Mouse (Mus musculus): ENCODE measurements around the gene Zfhx3.

The Zfhx3 gene

DNA sequence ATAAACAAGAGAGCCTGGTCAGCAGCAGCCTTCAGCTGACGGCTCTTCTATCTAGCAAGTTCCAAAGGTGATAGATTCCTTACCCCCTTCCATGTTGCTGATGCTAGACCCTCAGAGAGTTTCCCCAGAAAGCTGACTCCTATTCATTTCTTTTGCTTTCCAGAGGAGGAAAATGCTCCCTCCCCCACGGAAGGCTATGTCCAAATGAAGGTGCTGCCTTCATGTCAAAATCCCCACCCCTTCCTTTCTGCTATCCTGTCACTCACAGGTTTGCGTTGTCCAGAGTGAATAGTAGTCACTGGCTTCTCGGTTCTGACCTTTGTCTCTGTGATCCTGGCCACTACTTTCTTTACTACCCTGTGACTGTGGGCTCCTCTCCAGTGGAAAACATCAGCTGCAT lies 406.3 kb downstream of the Zfhx3 start:
- intact Hi-C loops (cut with DNase I), result no loop called here

DNA sequence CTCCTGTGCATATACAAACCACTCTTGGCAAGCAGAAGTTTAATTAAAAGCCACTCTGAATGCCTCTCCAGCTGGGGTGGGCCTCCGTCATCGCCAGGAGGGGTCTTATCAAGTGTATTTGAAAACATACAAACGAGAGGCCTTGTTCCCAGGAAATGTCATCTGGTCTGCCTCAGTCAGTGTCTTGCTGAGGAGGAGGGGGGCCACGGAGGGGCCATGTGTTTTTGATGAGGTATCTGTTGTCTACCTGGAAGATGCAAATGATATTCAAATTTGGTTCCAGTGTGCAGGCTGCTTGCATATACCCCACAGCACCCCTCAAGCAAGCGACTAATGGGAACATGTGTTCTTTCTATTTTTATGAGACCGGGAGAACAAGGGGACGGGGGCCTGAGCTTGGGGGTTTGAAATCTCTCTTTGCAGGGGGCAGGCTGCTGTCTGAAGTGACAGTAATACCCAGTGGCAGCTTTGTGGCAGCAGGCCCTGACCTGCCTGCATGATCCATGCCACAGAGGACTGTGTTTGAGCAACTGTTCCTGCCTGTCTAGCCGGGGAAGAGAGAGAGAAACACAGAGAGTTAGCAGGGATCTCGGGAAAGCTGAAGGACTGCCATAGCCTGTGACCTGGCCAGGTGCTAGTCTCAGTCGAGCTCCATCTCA lies 412.8 kb downstream of the Zfhx3 start:
- intact Hi-C loops (cut with DNase I), result no loop called here

DNA sequence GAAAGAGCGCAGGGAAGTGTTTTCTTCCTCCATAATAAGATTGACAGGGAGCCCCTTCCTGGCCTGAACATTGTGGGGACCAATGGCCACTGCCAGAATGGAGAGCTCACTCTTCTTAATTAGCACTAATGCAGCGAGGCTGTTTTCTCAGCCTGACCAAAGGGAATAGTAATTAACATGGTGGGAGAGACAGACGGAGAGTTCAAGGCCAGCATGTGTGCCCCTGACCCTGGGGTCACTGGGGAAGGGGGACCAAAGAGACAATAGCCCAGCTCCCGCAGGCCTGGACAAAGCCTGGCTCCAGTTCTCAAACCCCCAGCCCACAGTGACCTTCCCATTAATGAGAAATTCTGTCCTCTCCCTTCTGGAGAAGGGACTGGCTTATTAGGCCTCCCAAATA lies 419.0 kb downstream of the Zfhx3 start:
- intact Hi-C loops (cut with DNase I), result no loop called here

DNA sequence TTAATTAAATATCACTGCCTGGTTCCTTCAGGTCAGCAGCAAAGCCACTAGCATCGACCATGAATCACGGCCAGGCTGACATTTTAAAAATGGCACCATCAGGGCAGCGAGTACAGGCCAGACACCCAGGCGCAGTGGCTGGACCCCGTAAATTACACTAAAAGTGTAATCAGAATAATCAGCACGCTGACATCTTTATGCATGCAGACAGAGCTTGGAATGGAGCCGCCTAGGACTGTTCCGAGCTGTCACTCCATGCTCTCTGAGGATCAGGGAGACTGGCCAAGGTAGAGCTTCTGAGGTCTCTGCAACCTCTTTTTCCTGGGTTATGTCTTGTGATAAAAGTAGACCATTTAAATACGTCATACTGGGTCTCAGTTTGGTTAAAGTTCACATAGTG lies 420.0 kb downstream of the Zfhx3 start:
- intact Hi-C loops (cut with DNase I), result no loop called here

DNA sequence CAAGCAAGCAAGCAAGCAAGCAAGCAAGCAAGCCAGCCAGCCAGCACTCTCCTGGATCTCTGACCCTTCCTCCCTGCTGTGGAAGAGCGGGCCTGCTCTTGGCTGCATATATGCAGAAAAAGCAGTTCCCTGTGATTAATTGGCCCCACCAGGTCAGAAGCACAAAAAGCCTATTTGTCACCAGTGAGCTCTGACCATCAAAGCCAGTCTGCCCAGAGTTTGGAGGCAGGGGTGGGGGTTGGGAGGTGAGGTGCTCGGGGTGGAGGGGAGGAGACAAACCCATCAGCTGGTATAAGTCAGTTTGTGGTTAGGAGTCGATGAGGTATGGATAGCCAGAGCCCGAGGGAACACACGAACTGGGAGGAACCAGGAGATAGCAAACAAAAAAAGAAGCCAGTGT lies 421.0 kb downstream of the Zfhx3 start:
- intact Hi-C loops (cut with DNase I), result no loop called here

DNA sequence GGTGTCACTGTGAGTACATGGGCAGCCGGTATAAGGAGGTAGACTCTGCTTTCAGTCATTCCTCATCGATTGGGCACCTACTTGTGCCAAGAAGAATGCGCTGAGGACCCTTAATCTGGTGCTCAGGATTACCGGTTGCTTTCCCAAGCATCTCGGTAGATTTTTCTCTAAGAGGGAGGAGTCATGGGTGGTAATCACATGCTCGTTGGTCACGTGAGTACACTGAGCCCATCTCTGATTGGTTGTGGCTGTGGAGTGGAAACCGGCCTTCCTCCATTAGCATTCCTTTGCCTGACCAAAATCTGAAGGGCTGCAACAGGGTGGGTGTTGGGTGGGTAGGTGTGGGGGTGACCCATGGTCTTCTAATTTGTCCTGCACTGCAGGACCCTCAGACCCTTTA lies 421.4 kb downstream of the Zfhx3 start:
- intact Hi-C loops (cut with DNase I), result no loop called here

DNA sequence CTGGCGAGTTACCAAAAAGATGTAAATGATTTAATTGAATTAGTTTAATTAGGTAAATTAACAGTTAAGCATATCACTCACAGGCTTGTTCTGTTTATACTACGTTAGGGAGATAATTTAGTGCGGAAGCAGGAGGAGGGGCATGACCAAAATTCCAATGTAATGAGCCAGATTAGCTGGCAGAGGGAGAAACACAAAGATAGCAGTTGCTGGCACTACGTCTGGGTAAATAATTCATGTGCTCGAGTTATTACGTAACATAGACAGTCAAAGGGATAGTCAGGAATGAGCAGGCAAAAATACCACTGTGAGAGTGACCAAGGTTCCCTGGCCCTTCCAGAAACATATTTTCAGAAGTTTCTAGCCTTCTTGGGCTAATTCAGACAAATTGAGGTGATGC lies 426.6 kb downstream of the Zfhx3 start:
- intact Hi-C loops (cut with DNase I), result no loop called here

DNA sequence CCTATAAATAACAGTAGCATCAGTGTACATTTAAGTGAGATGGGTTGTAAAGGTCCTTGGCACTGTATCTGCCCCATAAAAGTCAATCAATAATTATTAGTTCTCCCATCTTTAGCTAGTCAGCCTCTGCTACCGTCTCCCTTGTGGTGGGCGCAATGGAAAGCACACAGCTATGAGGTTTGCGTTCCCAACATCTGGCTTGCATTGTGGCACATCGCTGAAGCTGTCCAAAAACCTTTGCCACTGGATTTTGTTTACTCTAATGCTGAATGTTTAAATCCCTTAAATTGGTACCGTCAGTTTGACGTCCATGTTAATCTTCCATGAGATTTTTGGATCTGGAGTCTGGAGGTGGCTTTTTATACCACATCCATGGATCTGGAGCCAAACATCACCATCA lies 428.3 kb downstream of the Zfhx3 start:
- intact Hi-C loops (cut with DNase I), result no loop called here

DNA sequence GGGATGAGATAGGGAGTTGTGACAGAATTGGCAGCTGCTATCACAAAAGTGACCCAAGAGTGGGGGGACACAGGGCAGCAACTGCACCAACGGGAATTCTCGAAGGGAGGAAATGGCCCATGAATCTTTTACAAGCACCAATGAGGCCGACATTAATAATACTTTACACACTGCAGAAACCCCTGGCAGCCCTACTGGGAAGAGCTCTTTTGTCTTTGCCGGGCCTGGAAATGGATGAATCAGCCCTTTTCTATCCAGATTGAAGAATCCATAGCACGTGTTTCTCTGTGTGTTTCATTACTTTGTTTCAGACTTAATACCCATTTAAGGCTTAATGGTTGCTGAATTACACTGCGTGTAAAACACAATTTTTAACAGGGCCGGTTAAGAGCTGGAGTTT lies 430.6 kb downstream of the Zfhx3 start:
- intact Hi-C loops (cut with DNase I), result no loop called here

DNA sequence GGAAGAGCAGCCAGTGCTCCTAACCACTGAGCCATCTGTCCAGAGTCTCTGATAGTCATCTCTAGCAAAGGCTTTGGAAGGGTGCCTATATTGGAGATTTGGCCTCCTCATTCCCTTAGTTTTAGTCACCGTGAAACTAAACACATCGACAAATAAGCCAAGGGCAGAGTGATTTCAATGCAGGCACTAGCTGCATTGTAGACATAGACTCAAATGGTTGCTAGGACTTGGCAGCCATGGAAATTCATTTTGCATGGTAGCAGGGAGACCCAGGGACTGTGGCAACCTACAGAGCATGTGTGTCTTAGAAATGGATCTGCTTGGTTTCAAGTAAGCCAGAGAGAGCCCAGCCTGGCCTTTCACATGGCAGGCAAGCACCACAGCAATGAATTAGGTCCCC lies 435.6 kb downstream of the Zfhx3 start:
- intact Hi-C loops (cut with DNase I), result no loop called here

DNA sequence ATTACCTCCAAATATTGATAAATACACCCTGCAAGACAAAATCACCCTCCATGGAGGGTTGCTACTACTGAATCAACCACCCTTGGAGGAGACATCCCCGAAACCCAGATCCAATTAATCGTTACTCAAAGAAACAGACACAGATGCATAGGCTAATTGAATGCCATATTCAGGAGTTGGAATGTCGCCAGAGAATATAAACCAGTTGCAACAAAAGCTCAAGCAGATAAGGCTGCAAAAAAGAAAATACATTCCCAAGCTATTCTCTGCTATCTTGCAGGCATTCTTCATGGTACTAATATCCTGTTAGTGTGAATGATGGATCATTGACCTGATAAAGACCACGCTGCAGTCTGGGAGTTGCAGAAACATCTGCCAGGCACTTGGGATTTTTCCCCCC lies 440.7 kb downstream of the Zfhx3 start:
- intact Hi-C loops (cut with DNase I), result no loop called here

DNA sequence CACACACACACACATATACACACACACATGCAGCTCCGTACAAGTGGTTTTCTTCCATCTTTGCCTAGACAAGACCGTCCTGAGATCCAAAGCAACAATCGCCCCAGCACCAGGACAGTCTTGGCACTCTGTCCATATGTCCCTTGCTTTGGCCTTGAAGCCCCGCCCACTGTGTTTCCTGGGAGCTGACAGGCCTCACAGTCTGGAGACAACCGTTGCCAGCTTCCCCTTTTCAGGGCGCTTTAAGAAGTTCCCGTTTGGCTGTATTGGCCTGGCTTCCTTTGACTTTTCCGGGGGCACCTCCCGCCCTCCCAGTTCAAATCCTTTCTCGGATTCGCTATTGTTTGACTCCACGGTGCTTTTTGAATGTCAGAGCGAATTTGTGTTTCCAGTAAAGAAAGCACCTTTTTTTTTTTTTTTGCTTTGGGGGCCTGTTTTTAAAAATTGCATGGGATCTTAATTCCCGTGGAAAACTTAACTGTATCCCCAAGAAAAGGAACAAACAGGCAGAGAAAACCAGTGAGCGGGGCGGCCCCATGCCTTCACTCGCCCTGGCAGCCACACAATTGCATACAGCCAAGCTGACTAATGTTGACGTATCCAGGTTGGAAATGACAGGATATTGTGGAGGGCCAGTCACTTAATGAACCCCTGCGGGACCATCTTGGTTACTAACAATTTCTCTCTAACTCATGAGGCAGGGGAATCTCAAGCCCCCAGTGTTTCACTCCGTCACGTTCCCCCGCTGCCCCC lies 444.9 kb downstream of the Zfhx3 start:
- intact Hi-C loops (cut with DNase I), result no loop called here

DNA sequence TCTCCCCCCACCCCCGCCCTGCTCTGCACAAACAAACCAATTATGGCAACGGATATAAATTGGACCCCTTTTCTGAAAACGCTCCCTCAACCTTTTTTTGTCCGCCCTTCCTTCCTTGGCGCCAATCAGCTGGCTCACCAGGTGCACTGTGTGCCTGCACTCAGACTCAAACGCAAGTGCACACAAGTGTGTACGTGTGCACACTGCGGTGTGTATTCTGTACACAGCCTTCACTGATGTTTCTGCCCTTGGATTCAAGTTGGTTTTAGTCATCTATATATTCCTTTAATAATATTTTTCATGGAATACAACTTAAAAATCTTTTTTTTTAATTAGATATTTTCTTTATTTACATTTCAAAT lies 445.4 kb downstream of the Zfhx3 start:
- intact Hi-C loops (cut with DNase I), result no loop called here

DNA sequence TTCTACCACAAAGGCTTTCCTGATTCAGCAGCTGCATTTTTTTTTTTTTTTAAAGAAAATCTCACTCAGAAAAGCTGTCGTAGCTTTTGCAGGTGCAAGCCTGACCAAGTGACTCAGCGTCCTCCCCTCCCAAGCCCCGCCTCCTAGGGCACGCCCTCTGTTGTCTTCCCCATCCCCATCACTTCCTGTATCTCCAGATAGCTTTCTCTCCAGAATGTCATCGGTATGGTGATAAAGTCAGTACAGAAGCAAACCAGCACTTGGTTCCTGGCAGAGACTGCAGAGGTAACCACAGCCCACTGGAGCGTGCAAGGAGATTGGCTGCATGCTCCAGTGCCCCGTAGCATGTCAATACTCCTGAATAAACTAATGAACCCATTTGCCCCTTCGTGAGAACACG lies 450.5 kb downstream of the Zfhx3 start:
- intact Hi-C loops (cut with DNase I), result no loop called here

DNA sequence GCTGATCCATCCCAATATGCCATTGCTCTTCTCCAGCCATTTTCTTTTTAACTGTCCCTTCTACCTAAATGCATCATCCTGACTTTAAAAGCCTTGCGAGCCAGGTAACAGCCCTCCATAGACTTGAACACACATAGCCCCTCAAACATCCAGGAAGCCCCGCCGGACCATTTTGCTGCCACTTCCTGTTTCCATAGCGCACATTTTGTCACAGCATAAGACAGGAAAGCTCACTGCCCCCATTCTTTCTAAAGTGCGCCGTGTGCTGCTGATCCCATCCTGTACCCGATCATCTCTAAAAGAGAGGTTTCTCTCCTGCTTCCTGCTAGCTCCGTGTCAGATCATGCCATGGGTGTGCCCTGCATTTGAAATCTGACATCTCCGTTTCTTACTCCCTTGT lies 459.7 kb downstream of the Zfhx3 start:
- intact Hi-C loops (cut with DNase I), result no loop called here

DNA sequence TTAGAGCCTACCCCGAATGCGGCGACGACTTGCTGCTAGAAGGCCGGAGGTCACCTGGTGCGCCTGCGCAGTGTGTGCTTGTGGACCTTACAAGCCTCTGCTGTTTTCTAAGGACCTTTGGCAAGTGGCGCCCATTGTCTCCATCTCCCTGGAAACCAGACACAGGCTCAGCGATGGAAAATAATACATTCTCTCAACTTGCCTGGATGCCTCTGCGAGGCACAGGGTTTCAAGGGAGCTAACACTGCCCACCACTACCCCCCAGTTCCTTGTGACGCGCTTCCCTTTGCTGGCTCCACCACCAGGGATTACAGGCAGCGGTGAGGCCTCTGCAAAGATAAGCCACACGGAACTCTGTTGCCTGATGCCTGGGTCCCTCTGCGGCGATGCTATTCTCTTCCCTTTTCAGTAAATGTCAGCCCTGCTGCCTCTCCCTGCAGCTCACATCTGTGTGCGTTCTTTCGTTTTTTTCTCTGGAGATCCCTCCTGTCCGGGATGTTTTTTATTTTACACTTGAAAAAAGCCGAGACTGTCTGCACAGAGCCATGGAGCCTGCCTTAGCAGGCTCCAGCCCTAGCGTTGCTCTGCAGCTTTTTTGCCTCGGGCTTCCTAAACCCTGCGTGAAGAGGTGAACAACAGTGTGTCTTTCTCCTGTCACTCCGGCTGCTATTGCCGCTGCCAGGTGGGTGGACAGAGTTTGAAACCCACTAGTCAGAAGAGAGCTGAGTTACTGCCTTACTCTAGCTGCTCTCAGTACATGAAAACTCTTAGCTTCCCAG lies 464.5 kb downstream of the Zfhx3 start:
- intact Hi-C loops (cut with DNase I), result no loop called here

DNA sequence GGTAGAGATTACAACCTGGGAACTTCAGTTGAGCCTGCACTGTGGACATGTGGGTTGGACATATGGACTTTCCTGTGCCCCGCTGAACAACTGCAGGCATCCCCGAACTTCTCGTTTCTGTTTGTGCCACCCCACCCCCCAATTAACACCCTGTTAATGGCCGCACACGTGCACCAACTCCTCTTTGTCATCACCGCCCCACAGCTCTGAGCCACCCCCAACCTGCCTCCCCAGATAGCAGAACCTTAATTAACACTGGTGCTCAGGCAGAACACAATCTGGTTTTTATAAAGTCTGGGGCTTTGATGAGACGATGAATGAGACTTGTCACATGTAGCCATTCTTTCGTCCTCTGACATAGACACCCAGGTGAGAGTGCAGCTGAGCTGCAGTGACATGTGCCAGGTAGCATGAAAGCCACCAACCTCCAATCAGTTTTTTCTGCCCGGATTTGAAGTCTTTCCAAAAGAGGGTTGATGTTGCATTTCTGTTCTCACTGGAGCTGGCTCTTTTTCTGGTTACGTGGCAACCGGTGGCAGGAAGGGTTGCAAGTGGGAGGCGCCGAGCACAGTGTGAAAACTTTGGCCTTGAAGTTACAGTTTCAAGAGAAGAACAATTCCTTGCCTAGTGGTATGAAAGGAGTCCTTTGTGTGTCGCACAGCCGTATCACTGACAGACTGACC lies 476.9 kb downstream of the Zfhx3 start:
- intact Hi-C loops (cut with DNase I), result no loop called here

DNA sequence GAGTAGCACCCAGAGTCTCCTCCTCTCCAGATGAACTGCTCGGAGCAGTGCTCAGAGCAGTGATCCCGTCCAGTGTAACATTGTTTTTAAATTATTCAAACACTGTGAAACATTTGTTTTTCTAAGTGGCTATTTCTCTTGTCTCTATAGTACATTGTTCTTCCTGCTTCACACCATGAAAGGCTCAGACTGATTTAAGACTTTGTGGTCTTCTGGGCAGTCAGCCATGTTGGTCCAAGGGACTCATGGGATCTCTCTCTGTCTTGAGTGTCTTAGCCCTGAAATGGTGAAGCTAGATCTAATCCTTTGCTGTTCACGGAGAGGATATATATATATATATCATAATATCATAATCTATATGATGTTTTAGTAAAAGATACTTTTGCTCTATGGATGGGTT lies 480.1 kb downstream of the Zfhx3 start:
- intact Hi-C loops (cut with DNase I), result no loop called here

DNA sequence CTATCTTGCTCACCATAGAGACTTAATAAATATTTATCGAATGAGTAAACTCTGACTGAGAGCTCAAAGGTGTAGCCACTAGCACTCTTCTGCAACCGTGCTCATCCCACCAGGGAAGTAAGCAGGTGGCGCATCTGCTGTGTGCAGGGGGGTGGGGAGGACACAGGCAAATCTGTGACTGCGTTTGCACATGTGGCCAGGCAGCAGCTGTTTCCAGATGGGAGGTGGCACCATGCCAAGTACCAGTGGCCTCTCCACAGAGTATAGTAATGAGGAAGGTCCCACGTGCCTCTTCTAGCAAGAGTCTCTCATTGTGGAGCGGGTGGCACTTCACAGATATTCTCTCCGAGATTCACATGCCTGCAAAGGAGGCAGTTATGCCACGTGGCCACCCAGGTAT lies 481.9 kb downstream of the Zfhx3 start:
- intact Hi-C loops (cut with DNase I), result no loop called here

DNA sequence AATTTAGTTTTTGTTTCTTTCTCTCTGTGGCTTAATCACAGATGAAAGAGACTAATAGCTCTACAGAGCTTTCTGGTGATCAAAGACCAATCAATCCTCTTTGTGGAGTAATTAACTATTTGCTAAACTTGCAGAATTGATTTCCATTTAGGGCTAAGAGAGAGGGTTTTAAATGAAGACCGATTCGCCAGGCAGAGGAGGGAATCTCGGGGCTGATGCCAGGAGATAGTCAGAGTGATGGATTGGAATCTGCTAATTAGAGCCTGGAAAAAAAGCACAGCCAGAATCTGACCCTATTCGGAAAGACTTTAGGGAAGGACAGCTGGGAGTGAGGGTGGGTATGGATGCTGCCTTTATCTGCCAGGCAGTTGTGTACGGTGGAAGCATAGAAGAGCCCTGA lies 490.9 kb downstream of the Zfhx3 start:
- intact Hi-C loops (cut with DNase I), result no loop called here

DNA sequence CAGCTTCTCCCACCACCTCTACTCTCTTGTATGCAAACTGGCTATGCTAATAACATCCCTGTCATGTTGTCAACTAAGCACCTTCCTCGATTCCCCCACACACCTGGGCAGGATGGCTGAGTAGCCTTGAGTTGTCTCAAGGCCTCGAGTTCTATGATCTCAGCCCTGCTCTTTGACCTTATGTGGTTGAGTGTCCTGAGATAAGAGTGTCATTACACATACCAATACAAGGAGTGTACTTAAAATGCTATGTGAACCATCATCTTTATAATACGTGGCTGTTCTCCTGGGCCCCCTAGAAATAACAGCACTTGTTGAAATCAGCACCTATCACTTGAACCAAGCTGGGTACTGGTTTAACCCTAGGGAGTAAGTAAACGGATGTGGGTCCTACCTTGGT lies 492.1 kb downstream of the Zfhx3 start:
- intact Hi-C loops (cut with DNase I), result no loop called here

DNA sequence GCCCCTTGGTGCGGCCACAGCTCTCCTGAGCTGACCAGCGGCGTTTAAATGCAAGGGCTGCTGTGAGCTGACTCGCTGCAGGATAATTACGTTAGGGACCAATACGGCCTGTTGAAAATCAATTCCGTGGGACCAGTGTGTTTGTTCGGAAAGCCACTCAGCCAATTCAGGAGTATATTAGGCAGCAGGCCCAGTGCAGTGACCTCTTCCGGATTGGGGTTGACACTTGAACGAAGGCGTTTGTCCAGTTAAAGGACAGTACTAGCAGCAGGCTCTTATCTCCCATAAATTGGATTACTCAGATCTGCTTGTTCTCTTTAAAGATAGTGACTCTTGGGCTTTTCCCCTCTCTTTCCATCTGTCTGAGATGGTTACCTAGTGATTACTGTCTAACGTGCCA lies 493.9 kb downstream of the Zfhx3 start:
- intact Hi-C loops (cut with DNase I), result no loop called here

Data from adrenal gland (tissue).